Mouse (Mus musculus) intestine, embryonic 14.5 days (tissue): ENCODE results near the gene Pkn1. TPM values are rescaled to one million over a fixed set of nuclear protein-coding genes. Genes with fewer than 3 reads are reported as not detected.

Experiments used
- ATAC-seq: fragments of 200-750 bp; cut with Nextera tagmentation; replicated peaks from 2 replicates; pipeline ENCODE4 v1.8.0; 2017; ENCODE audit warnings: low read depth, moderate number of reproducible peaks, moderate TSS enrichment, moderate library complexity; ENCODE audit not compliant: low FRiP score, low TSS enrichment
- DNase-seq: peaks from one replicate; pipeline ENCODE4 v3.0.0-alpha.2; 2018; ENCODE audit warnings: low spot score
- H3K27ac ChIP-seq: fragments of 300-500 bp; sonication (generic); 2 replicates; pipeline ENCODE4 v1.5.1; 2014; ENCODE audit warnings: low read depth, mild to moderate bottlenecking, control low read depth
- H3K27me3 ChIP-seq: fragments of 300-500 bp; sonication (generic); replicated peaks from 2 replicates; pipeline ENCODE4 v1.6.1; 2014; ENCODE audit warnings: low read length, control low read depth; ENCODE audit not compliant: control insufficient read depth, insufficient read depth
- H3K36me3 ChIP-seq: fragments of 300-500 bp; sonication (generic); 2 replicates; pipeline ENCODE4 v1.6.1; 2014; ENCODE audit warnings: low read length, control low read depth; ENCODE audit not compliant: control insufficient read depth, insufficient read depth
- H3K4me1 ChIP-seq: fragments of 300-500 bp; sonication (generic); replicated peaks from 2 replicates; pipeline ENCODE4 v1.6.1; 2014; ENCODE audit warnings: low read length, control low read depth, mixed read lengths; ENCODE audit not compliant: control insufficient read depth, insufficient read depth
- H3K4me2 ChIP-seq: fragments of 300-500 bp; sonication (generic); 2 replicates; pipeline ENCODE4 v1.6.1; 2014; ENCODE audit warnings: low read length
- H3K4me3 ChIP-seq: fragments of 300-500 bp; sonication (generic); 2 replicates; pipeline ENCODE4 v1.5.1; 2014; ENCODE audit warnings: low read depth, low read length, control low read depth, mixed read lengths
- H3K9ac ChIP-seq: fragments of 300-500 bp; sonication (generic); 2 replicates; pipeline ENCODE4 v1.6.1; 2014; ENCODE audit warnings: mild to moderate bottlenecking, low read length
- H3K9me3 ChIP-seq: fragments of 300-500 bp; sonication (generic); 2 replicates; pipeline ENCODE4 v1.6.1; 2016; ENCODE audit warnings: low read length, control low read depth; ENCODE audit not compliant: control insufficient read depth
- WGBS: fragments of 180-500 bp; shearing (Covaris S2); extraction: QIAGEN DNeasy Blood & Tissue Kit; methylation state at CpG from one replicate; pipeline ENCODE4 v1.1.7; 2014; 5-methylcytosine and 5-hydroxymethylcytosine counted together
- polyA plus RNA-seq: library from polyadenylated mRNA; unstranded; fragments of >200 nt; fragmentation: Nextera tagmentation; extraction: Ambion mirVana; gene quantifications from 2 replicates; pipeline ENCODE4 v1.2.1, GENCODE M21; 2014

Gene Pkn1
- polyA plus RNA-seq, 1 experiment from 2014 or later = 31.5 TPM

- Histone ChIP-seq H3K4me3 (no peak overlapping the region), H3K4me2 (no peak overlapping the region), H3K4me1 (no peaks in the 10 kb centered on the region), H3K27ac (no peak overlapping the region), H3K27me3 (no peaks in the 10 kb centered on the region), H3K36me3 (peaks cover 49% of the 10 kb centered on the region), H3K9me3 (no peaks in the 10 kb centered on the region), H3K9ac (no peak overlapping the region)
- no peak for DNase-seq
- WGBS = 62% methylated on average over 11 of the region's 11 CpGs
- no peak for ATAC-seq
Observed at GRCm38 (mm10) chr8:83729009-83729807, 30.2 kb upstream of the Pkn1 start.

GRCm38 (mm10) chr8:83725521-83726102 is 26.6 kb upstream of the Pkn1 start:
- 94% methylated on average over 8 of the region's 8 CpGs for WGBS
- no peak for DNase-seq
- peaks cover 68% of the 10 kb centered on the region for H3K36me3 ChIP-seq
- no peaks in the 10 kb centered on the region for H3K9me3 ChIP-seq
- H3K4me1 ChIP-seq = no peaks in the 10 kb centered on the region
- H3K4me2 ChIP-seq = no peak overlapping the region
- no peak overlapping the region for H3K27ac ChIP-seq
- no peak for ATAC-seq
- H3K4me3 ChIP-seq = no peak overlapping the region
- H3K9ac ChIP-seq = no peak overlapping the region
- no peaks in the 10 kb centered on the region for H3K27me3 ChIP-seq

- Histone ChIP-seq H3K27me3 (no peaks in the 10 kb centered on the region), H3K4me3 (no peak overlapping the region), H3K9me3 (no peaks in the 10 kb centered on the region), H3K4me1 (no peaks in the 10 kb centered on the region), H3K27ac (no peak overlapping the region), H3K4me2 (no peak overlapping the region), H3K9ac (no peak overlapping the region), H3K36me3 (peaks cover 75% of the 10 kb centered on the region)
- DNase-seq (peak; percentile 87), ATAC-seq (peak; percentile 62)
- 44% methylated on average over 15 of the region's 15 CpGs for WGBS
Observed at GRCm38 (mm10) chr8:83724697-83725482, 25.9 kb upstream of the Pkn1 start.

- H3K4me1 ChIP-seq = no peaks in the 10 kb centered on the region
- no peak overlapping the region for H3K9ac ChIP-seq
- H3K27me3 ChIP-seq = no peaks in the 10 kb centered on the region
- H3K4me3 ChIP-seq = no peak overlapping the region
- no peak overlapping the region for H3K4me2 ChIP-seq
- no peak for DNase-seq
- no peak overlapping the region for H3K27ac ChIP-seq
- ATAC-seq = no peak
- H3K36me3 ChIP-seq = peaks cover 86% of the 10 kb centered on the region
- WGBS = 81% methylated on average over 11 of the region's 11 CpGs
- H3K9me3 ChIP-seq = no peaks in the 10 kb centered on the region
Observed at GRCm38 (mm10) chr8:83723447-83724083, 24.6 kb upstream of the Pkn1 start.

GRCm38 (mm10) chr8:83722631-83723030 is 23.7 kb upstream of the Pkn1 start:
- 87% methylated on average over 12 of the region's 12 CpGs for WGBS
- H3K9me3 ChIP-seq = no peaks in the 10 kb centered on the region
- no peak overlapping the region for H3K4me2 ChIP-seq
- no peak overlapping the region for H3K4me3 ChIP-seq
- DNase-seq = no peak
- H3K36me3 ChIP-seq = peaks cover 81% of the 10 kb centered on the region
- no peak overlapping the region for H3K9ac ChIP-seq
- no peak overlapping the region for H3K27ac ChIP-seq
- H3K27me3 ChIP-seq = no peaks in the 10 kb centered on the region
- H3K4me1 ChIP-seq = no peaks in the 10 kb centered on the region
- ATAC-seq = no peak

GRCm38 (mm10) chr8:83721405-83722025 is 22.5 kb upstream of the Pkn1 start:
- H3K36me3 ChIP-seq = peaks cover 74% of the 10 kb centered on the region
- H3K27ac ChIP-seq = no peak overlapping the region
- no peak overlapping the region for H3K9ac ChIP-seq
- no peak overlapping the region for H3K4me3 ChIP-seq
- WGBS = 90% methylated on average over 25 of the region's 25 CpGs
- DNase-seq (no peak), ATAC-seq (no peak)
- no peaks in the 10 kb centered on the region for H3K27me3 ChIP-seq
- no peaks in the 10 kb centered on the region for H3K9me3 ChIP-seq
- H3K4me2 ChIP-seq = no peak overlapping the region
- H3K4me1 ChIP-seq = peaks cover 9% of the 10 kb centered on the region

- no peak overlapping the region for H3K4me2 ChIP-seq
- no peak overlapping the region for H3K9ac ChIP-seq
- DNase-seq (no peak), ATAC-seq (no peak)
- no peak overlapping the region for H3K27ac ChIP-seq
- no peak overlapping the region for H3K4me3 ChIP-seq
- peaks cover 16% of the 10 kb centered on the region for H3K4me1 ChIP-seq
- no peaks in the 10 kb centered on the region for H3K9me3 ChIP-seq
- WGBS = 81% methylated on average over 2 of the region's 2 CpGs
- H3K27me3 ChIP-seq = no peaks in the 10 kb centered on the region
- peaks cover 58% of the 10 kb centered on the region for H3K36me3 ChIP-seq
Observed at GRCm38 (mm10) chr8:83719693-83720092, 20.7 kb upstream of the Pkn1 start.

GRCm38 (mm10) chr8:83719048-83719447 is 20.1 kb upstream of the Pkn1 start:
- Histone ChIP-seq H3K4me3 (no peak overlapping the region), H3K27me3 (no peaks in the 10 kb centered on the region), H3K4me1 (peaks cover 16% of the 10 kb centered on the region), H3K4me2 (no peak overlapping the region), H3K36me3 (peaks cover 52% of the 10 kb centered on the region), H3K9ac (no peak overlapping the region), H3K27ac (no peak overlapping the region), H3K9me3 (no peaks in the 10 kb centered on the region)
- ATAC-seq (no peak), DNase-seq (no peak)
- 77% methylated on average over 2 of the region's 2 CpGs for WGBS
